Mouse (Mus musculus) urinary bladder, adult 18-20 months (tissue): ENCODE data around the gene Mitf.

Experiments used
- DNase-seq, 2 experiments: peaks; one replicate each; pipeline ENCODE4 v3.0.0; 2022; ENCODE audit warnings: low spot score in 2 of 2, mixed read lengths in 2 of 2

Mitf gene

DNA sequence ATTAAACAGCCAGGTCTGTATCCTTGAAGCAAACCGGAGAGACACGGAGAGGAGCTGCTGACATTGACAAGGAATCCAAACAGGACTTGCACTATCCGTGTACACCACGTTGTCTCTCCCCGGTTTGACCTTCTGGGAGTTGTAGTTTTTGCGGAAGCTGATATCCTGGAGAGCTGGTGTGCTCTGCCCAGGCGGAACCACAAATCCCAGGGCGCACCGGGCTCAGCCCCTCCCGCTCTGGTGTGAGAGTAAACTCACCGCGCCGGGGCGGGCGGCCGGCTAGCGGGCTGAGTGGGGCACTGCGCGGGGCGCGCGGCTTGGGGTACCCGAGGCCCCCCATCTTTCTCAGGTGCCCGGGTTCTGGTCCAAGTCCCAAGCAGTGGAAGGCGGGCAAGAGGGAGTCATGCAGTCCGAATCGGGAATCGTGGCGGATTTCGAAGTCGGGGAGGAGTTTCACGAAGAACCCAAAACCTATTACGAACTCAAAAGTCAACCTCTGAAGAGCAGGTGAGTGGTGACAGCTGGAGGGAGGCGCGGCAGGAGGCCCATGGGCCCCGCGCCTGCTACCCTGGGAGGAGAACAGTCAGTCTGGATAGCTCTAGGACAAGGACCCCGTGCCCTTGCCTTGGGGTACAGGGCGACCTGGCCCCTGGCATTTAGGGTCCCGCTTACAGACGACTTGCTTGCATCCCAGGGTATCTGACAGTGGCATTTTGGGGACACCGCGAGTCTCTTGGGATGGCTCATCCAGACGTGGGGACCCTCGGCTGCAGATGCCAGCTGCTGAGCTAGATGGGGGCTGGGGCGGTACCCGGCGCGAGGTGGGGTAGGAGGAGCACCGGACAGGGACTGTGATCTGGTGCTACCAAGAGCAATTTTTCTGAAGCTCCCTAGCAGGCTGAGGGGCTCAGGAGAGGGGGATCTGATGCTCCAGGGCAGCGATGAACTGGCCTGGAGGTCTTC lies at the start of gene Mitf:
Gene Mitf (plus strand): TSS at position 272 of the 963 bp plus-strand sequence.
- peak; percentile 88 to 89 for DNase-seq

GRCm38 (mm10) chr6:97757361-97757760 lies 49.5 kb upstream of the Mitf start:
- peak in 1 of 2 experiments; percentile 51 for DNase-seq

- no peak for DNase-seq
Measured at GRCm38 (mm10) chr6:97758884-97759283, 48.0 kb upstream of the Mitf start.

DNA sequence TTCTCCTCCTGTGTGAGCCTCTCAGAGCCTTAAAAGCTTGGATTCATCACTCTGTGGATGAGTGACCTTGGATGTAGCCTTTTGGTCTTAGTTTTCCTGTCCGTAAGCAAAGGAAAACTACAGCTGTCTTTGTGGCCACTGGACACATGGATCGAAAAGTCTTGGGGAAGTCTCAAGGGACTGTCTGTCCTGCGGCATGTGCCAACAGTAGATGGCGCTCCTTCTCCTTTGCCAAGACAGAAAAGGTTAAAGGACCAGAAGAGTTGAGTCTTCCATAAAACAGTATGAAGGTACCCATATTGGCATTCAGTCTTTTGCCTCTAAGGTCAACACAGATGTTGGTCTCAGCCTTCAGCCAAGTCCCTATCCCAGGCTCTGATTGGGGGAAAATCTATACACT lies 47.6 kb upstream of the Mitf start:
- DNase-seq = peak; percentile 36 to 53

DNA sequence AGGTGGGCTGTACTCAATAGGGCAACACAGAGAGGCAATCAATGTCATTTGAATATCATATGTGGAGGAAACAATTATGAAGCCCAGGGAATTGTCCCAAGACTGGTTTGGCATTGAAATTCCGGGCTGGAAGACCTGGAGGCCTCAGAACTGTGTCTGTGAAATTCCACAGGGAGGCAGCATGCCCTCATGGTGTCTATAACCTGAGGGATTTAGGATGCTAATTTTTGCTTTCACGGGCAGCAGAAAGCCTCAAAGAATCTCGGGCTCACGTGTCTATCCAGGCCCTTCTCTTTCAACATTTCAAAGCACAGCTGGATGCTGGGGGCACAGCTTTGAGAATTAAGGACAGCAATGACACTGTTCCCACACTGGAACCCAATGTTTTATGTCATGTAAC lies 45.5 kb upstream of the Mitf start:
- no peak for DNase-seq

DNA sequence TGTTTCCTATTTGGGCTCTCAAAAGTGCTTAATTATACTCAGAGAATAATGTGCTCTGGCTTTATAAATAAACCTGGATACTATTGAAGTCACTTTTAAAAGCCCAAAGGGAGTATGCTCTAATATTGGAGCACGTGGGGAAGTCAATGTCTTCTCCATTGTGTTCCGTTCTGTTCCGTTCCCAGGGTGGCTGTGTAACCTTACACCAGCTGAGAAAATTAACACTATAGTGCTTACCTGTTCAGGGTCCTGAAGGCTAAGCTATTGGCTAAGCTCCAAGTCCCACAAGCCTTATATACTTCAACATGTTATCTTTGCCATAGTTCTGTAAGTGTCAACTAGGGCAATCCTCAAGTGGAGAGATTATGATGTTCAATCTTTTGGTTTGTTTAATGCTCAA lies 42.9 kb upstream of the Mitf start:
- DNase-seq = no peak

DNA sequence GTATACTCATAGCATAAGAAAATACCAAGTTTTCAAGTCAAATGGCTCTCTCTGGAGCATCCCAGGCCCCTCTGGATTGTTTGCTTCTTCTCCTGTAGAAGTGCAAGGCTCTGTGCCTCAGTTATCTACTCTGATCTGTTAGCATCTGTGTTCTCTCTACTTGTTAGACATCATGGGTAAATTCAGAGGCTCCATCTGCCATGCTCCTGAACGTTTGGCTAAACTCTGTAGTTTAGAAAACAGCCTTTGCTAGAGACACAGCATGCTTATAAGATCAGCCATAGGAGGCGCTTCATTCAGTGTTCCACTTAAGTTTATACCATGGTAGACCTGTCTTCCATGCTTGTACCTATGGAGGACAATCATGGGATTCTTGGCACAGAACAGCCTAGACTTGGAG lies 39.0 kb upstream of the Mitf start:
- no peak for DNase-seq

- DNase-seq = no peak
Measured at GRCm38 (mm10) chr6:97769549-97769948, 37.3 kb upstream of the Mitf start.

DNA sequence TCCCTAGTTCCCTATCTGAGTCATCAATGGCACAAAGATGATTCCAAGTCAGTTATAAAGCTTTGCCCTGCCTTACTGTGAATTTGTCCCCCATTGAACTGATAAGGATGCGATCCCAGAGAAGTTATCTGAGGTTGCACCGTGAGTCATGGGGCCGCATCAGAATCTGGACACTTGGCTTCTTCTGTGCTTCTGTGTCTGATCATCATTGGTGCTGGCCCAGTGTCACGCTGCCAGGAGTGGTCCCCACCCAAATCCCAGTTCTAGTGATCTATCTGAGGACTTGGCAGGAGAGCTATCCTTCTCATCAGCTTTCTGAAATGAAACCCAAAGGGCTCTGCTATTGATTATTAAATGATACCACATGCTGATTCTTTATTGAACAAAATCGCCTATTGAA lies 25.5 kb upstream of the Mitf start:
- DNase-seq = no peak

DNA sequence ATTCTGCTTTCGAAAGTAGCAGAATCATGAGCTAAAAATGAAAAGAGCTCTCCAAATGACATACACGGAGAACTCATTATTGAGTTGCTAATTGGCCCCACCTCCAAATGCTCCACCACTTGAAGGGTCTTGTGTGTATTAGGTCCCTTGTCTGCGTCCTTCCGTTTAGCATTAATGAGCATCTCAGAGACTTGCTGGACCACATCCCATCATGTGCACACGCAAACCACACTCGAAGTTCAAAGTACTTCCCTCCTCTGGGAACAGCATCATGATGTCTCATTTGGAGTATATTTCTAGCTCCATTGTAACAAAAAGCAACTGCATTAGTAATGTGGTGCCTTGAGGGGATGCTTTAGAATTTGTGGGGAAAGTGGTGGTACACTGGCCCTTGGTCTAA lies 24.6 kb upstream of the Mitf start:
- no peak for DNase-seq

GRCm38 (mm10) chr6:97786871-97787270 lies 20.0 kb upstream of the Mitf start:
- DNase-seq = no peak

- DNase-seq = no peak
Measured at GRCm38 (mm10) chr6:97788361-97788974, 18.4 kb upstream of the Mitf start.

GRCm38 (mm10) chr6:97789700-97790099 lies 17.2 kb upstream of the Mitf start:
- no peak for DNase-seq

- DNase-seq = no peak
Measured at GRCm38 (mm10) chr6:97792104-97792503, 14.7 kb upstream of the Mitf start.

DNA sequence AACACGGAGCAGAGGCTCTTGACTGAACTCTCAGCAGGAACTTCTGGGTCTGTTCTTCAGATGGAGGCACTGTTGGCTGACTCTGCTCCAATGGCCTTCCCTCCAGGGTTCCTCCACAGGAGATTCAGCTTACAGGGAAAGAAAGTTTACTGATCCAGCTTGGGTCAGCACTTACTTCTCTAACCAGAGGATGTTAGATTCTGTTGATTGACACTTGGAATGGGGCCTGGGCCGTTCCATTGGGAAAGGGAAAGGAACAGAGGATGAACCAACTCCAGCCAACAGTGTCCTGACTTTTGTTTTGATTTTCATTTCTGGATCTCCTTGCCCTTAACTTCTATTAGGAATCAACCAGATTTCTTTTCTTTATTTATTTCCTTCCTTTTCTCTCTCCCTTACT lies 11.7 kb upstream of the Mitf start:
- DNase-seq = no peak

DNA sequence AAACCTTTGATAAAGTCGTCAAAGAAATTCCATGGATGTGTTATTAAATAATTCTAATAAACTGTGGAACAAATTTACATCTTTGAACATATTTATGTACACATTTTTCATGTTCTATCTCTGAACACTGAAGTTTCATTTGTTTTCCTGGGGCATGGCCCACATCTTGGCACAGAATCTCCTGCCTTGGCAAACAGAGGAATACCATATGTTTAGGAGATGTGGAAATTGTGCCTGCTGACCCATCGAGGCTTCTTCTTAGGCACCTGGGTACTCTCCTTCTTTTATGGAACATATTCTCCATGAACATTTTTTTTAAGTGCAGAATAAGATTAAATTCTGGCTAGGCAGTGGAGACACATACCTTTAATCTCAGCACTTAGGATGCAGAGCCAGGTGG lies 6.2 kb upstream of the Mitf start:
- no peak for DNase-seq

- no peak for DNase-seq
Measured at GRCm38 (mm10) chr6:97806051-97806450, 801 bp upstream of the Mitf start.

- DNase-seq = no peak
Measured at GRCm38 (mm10) chr6:97814191-97814590, 7.3 kb downstream of the Mitf start.

GRCm38 (mm10) chr6:97815723-97816122 lies 8.9 kb downstream of the Mitf start:
- no peak for DNase-seq

DNA sequence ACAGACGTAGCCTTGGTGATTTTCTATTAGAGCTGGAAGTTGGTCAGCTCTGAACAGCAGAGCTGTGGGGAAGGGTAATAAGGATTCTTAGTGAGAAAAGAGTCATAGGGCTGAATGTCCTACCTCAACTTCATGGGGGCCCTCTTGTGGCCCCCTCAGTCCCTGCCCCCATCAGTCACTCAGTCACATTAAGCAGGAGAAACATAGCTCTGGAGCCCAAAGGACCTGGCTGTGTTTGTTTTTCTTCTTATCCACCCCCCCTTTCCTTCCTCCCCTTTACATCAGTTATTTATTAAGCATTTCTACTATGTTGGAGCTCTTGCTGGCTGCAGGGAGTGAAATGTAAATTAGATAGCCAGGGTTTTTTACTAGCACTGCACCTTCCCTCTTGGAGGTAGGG lies 10.0 kb downstream of the Mitf start:
- no peak for DNase-seq

DNA sequence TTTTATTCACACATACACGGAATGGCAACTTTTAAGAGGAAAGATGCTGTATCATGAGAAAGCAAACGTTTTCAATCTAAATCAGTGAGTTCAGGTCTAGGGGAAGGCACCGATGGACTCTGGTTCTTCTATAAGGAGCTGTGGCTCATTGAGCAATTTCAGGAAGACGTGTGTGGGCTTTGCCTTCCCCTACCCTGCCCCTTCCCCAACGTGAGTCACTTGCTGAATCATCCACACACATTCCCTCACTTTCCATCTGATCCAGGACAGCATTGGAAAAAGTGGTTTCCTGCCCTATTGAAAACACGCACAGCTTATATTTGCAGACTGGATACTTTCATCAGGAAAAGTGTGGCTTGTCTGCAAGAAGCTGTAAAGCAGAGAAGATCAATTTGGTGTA lies 11.3 kb downstream of the Mitf start:
- no peak for DNase-seq

DNA sequence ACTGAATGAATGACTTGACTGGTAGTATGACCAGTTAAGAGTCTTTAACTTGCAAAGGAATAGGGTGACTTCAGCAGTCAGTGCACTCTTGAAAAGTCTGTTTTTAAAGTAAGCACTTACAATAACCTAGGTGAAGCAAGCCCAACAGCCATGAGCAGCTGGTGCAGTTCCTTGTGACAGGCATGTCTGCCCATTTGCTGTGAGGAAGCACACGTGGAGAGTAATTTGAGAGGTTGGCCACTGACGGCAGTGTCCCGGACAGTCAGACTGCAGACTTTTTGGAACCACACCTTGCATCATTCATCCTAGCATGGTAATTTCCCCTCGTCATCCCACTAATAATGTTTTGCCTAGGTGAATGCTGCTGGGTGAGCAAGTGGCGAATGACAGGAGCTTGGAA lies 12.1 kb downstream of the Mitf start:
- DNase-seq = no peak

DNA sequence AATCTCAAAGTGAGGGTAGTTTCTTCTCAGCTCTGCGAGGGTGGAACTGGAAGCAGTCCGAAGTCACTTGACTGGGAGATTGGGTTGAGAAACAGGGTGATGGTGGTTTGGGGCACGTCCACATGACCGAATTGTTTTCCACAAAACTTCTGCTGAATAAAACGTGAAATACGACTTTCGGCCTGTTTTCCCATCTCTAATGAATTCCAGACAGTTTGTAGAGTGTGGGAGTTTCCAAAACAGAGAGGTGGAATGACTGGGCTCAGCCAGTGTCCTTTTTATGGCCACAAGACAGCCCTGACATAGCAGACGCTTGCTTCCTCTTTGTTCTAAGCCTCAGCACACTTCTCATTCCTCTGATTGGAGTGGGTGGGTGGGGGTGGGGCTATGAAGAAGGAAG lies 13.7 kb downstream of the Mitf start:
- peak in 1 of 2 experiments; percentile 15 for DNase-seq
